Mouse (Mus musculus) neural tube, embryonic 11.5 days (tissue): Measurements from ENCODE around the gene Zfp944. TPM values are rescaled to one million over a fixed set of nuclear protein-coding genes. Genes with fewer than 3 reads are reported as not detected.
"Not testable (repeated sequence)": the region's sequence is repeated elsewhere in the genome, so short reads cannot be mapped to it uniquely, and the experiment has no call there.

Experiments
- ATAC-seq: fragments of 200-750 bp; cut with Nextera tagmentation; 2 replicates; pipeline ENCODE4 v1.8.0; 2017; ENCODE audit warnings: moderate number of reproducible peaks, mild to moderate bottlenecking, moderate TSS enrichment, moderate library complexity; ENCODE audit not compliant: insufficient read depth, low FRiP score, low TSS enrichment
- DNase-seq: peaks from one replicate; pipeline ENCODE4 v3.0.0-alpha.2; 2015; ENCODE audit warnings: low spot score
- H3K27ac ChIP-seq: fragments of 300-500 bp; sonication (generic); 2 replicates; pipeline ENCODE4 v1.5.1; 2014; ENCODE audit warnings: low read depth, mild to moderate bottlenecking, low read length
- H3K27me3 ChIP-seq: fragments of 300-500 bp; sonication (generic); 2 replicates; pipeline ENCODE4 v1.6.1; 2014; ENCODE audit warnings: mild to moderate bottlenecking, low read length, mixed read lengths; ENCODE audit not compliant: control insufficient read depth, insufficient read depth
- H3K36me3 ChIP-seq: fragments of 300-500 bp; sonication (generic); 2 replicates; pipeline ENCODE4 v1.6.1; 2014; ENCODE audit warnings: mild to moderate bottlenecking, low read length, moderate library complexity, mixed read lengths; ENCODE audit not compliant: control insufficient read depth, insufficient read depth
- H3K4me1 ChIP-seq: fragments of 300-500 bp; sonication (generic); 2 replicates; pipeline ENCODE4 v1.6.1; 2014; ENCODE audit warnings: low read length, mixed read lengths; ENCODE audit not compliant: control insufficient read depth, insufficient read depth
- H3K4me2 ChIP-seq: fragments of 300-500 bp; sonication (generic); 2 replicates; pipeline ENCODE4 v1.6.1; 2014; ENCODE audit warnings: low read depth, mild to moderate bottlenecking, moderate library complexity
- H3K4me3 ChIP-seq: fragments of 300-500 bp; sonication (generic); 2 replicates; pipeline ENCODE4 v1.5.1; 2014; ENCODE audit warnings: low read depth, low read length
- H3K9ac ChIP-seq: fragments of 300-500 bp; sonication (generic); 2 replicates; pipeline ENCODE4 v1.6.1; 2014; ENCODE audit warnings: mild to moderate bottlenecking, low read length
- H3K9me3 ChIP-seq: fragments of 300-500 bp; sonication (generic); 2 replicates; pipeline ENCODE4 v1.6.1; 2016; ENCODE audit warnings: low read length; ENCODE audit not compliant: control insufficient read depth
- WGBS: fragments of 180-500 bp; shearing (Covaris S2); extraction: QIAGEN DNeasy Blood & Tissue Kit; methylation state at CpG from one replicate; pipeline ENCODE4 v1.1.7; 2014; 5-methylcytosine and 5-hydroxymethylcytosine counted together
- polyA plus RNA-seq: library from polyadenylated mRNA; unstranded; fragments of >200 nt; fragmentation: Nextera tagmentation; extraction: Ambion mirVana; gene quantifications from 2 replicates; pipeline ENCODE4 v1.2.1, GENCODE M21; 2014

Zfp944 gene
- polyA plus RNA-seq, result 14.5 and 17.7 TPM in 2 replicates

DNA sequence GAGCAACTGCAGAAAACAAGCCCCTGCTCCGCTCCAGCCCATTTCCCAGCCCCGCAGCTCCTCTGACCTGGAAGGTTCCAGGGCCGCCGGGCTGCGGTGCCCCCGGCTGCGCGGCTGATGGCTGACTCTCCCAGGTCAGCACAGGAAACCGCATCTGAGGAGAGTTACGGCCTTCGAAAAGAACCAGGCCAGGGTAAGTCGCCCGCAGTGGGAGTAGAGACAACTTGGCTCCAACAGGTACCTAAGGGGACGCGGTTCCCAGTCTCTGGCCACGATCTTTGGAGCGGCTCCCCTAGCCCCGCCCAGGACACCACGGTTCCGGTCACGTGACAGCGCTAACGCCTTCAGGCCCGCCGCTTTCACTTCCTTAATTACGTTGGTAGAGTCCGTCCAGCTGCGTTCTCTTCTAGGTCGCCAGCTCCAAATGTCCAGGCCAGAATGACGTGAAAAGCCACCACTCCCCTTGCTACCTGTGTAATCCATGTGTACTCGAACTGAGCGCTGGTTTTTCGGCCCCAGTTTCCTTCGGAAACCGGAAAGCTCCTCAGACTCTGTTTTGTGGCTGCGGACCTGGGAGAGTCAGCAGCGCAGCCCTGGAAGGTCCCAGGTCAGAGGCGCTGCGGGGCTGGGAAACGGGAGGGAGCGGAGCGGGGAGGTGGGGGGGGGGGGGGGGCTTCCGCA is at the start of gene Zfp944, which contains the start of gene Zfp758:
TSS of gene Zfp944 (minus strand) at position 300 of the 681 bp plus-strand sequence.
TSS of gene Zfp758 (plus strand) at position 353 of the 681 bp plus-strand sequence.
- peak within 1 kb of the TSS; percentile 64 for H3K9ac ChIP-seq
- not testable (repeated sequence) for H3K4me1 ChIP-seq, H3K36me3 ChIP-seq, H3K9me3 ChIP-seq, H3K27me3 ChIP-seq
- ATAC-seq, result peak; percentile 99
- DNase-seq, result peak; percentile 68
- peak within 1 kb of the TSS; percentile 73 for H3K27ac ChIP-seq
- H3K4me3 ChIP-seq, result peak within 1 kb of the TSS; percentile 48
- 0% methylated on average over 28 of the region's 43 CpGs for WGBS
- H3K4me2 ChIP-seq, result peak within 1 kb of the TSS; percentile 46

DNA sequence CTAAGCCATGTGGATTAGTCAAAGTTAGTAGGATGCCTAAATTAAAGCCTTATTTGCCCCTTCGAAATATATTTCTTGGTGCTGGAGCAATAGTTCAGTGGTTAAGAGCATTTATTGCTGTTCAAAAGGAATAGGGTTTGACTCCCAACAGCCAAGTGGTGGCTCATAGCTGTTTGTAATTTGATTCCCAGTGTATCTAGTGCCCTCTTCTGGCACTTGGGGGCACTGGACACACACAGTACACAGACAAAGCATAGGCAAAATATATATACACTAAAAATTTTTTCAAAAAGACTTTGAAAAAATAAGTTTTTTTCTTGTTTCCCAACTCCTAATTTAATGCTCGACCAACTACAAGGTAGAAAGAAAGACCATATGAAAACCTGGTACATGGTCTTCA is 49.6 kb upstream of the Zfp944 start:
- Histone ChIP-seq H3K27ac (no peak overlapping the region), H3K4me2 (no peak overlapping the region), H3K9me3 (no peaks in the 10 kb centered on the region), H3K4me3 (no peak overlapping the region), H3K4me1 (no peaks in the 10 kb centered on the region), H3K9ac (no peak overlapping the region), H3K36me3 (no peaks in the 10 kb centered on the region), H3K27me3 (no peaks in the 10 kb centered on the region)
- ATAC-seq (no peak), DNase-seq (no peak)
- WGBS, result 76% methylated on average over 2 of the region's 2 CpGs

DNA sequence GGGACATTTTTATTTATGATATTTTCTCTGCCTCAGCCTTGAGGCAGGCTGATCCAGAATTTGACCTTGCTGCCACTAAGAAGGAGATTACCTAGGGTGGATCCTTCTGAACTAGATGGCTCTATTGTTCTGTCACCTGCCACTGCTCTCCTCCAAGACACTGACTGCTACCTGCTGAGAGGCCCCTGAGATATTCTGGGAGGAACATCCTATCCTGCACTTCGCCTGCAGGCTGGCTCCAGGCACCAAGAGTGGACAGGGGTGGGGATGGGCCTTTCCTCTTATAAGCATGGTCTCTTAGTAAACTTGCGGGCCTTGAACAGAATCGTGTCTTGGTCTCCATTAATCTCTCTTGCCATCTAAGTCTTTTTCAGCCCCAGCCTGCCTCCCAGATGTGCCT is 2.7 kb upstream of the Zfp944 start:
- no peak for ATAC-seq
- H3K4me2 ChIP-seq, result no peak overlapping the region
- no peak overlapping the region for H3K27ac ChIP-seq
- 95% methylated on average over 3 of the region's 3 CpGs for WGBS
- 0 out of 2 replicates have a peak, but pooled peaks cover 2% of the 10 kb centered on the region for H3K4me1 ChIP-seq
- no peaks in the 10 kb centered on the region for H3K27me3 ChIP-seq
- peaks cover 6% of the 10 kb centered on the region; the same call in 1 of the 2 replicates for H3K9me3 ChIP-seq
- no peak overlapping the region for H3K4me3 ChIP-seq
- no peak for DNase-seq
- H3K9ac ChIP-seq, result no peak overlapping the region
- H3K36me3 ChIP-seq, result no peaks in the 10 kb centered on the region

DNA sequence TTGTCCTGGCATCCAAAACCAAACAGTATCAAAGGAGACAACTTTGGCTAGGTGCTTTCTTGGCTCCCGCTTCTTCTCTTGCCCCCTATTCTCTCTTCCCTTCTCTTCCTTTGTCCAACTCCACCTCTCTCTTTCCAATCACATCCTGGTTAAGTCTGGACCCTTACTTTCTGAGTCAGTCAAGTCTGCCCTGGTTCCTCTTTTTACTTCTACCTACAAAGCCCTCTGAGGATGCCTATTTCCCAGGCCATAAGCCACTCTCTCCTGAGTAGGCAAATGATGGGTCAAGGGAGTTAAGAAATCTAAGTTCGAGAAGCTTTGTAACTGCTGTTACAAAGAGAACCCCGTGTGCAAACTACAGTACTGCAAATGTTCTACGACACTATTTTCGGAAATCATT is 628 bp downstream of the Zfp944 start:
- Histone ChIP-seq H3K4me1 (0 out of 2 replicates have a peak, but pooled peaks cover 2% of the 10 kb centered on the region), H3K36me3 (no peaks in the 10 kb centered on the region), H3K9ac (peak overlapping the region; percentile 39), H3K27ac (no peak overlapping the region), H3K9me3 (peaks cover 4% of the 10 kb centered on the region; the same call in 1 of the 2 replicates), H3K27me3 (no peaks in the 10 kb centered on the region), H3K4me3 (peak overlapping the region; percentile 48), H3K4me2 (peak overlapping the region; percentile 46)
- ATAC-seq (no peak), DNase-seq (no peak)
- WGBS, result 31% methylated on average over 5 of the region's 5 CpGs

DNA sequence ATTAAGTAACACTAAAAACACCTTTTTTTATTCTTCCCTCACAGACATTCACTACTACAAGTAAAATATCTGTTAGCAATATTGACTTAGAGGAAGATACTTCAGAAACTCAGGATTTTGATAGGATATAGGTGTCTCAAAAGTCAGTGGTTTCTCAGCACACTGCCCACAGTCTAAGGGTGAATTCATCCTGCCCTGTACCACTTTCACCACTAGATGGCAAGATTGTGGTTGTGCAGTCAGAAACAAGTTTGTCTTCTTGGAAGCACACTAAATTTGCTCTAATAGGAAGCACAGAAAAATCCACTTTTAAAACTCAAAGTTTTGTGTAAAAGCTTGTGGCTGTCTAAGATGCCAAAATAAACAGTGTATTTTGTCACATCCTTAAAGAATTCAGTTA is 8.4 kb downstream of the Zfp944 start:
- Histone ChIP-seq H3K27me3 (no peaks in the 10 kb centered on the region), H3K36me3 (no peaks in the 10 kb centered on the region), H3K4me2 (no peak overlapping the region), H3K4me3 (no peak overlapping the region), H3K4me1 (no peaks in the 10 kb centered on the region), H3K9ac (no peak overlapping the region), H3K9me3 (no peaks in the 10 kb centered on the region), H3K27ac (no peak overlapping the region)
- ATAC-seq, result no peak
- DNase-seq, result no peak

DNA sequence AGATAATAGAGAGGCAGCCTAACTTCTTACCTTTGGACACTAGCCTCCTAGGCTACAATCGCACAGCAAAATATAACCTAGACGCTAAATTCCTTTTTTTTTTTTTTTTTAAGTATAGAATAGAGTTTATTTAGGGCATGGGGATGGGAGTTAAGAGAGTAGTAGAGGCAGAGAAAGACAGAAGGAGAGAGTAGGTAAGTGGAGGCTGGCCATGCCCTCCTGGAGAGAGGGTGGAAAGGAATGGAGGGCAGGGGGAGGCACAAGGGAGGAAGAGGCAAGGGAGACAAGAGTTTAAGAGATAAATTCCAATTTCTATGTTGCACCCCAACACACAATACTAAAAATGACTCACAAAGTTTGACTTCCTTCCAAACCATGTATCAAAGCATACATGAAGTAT is 46.0 kb downstream of the Zfp944 start:
- ATAC-seq, result 0 out of 2 replicates have a peak, but pooled peaks have one; percentile 6
- not testable (repeated sequence) for DNase-seq

DNA sequence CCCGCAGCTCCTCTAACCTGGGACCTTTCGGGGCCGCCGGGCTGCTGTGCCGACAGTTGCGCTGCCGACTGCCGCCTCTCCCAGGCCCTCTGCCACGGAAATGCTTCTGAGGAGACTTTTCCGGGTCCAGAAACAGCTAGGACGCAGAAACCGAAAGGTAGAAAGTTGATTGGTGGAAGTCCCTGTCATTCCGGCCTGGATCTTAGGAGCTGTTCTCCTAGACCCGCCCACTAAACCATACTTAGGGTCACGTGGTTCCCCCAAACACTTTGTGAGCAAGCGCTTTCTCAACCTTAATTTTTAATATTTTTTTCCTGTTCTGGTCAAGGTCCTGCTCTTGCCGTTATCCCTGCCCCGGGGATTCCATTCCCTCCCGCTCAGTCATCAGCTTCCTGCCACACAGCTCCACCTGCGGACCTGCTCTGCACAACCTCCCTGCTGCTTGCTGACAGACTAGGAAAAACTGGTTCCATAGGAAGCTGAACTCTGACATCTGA is 46.4 kb downstream of the Zfp944 start, which contains the start of gene CT030661.1:
TSS of gene CT030661.1 (minus strand) at position 108 of the 497 bp plus-strand sequence.
- DNase-seq (peak; percentile 87), ATAC-seq (peak; percentile 99)
- not testable (repeated sequence) for H3K4me1 ChIP-seq, H3K27me3 ChIP-seq, H3K9me3 ChIP-seq, H3K27ac ChIP-seq, H3K36me3 ChIP-seq
- H3K4me3 ChIP-seq, result peak within 1 kb of the TSS; percentile 51
- peak within 1 kb of the TSS; percentile 68 for H3K9ac ChIP-seq
- WGBS, result under 1% methylated on average over 20 of the region's 20 CpGs
- H3K4me2 ChIP-seq, result peak within 1 kb of the TSS; percentile 39

More for the DNA sequence above, 46.0 kb downstream of the Zfp944 start:
- peak overlapping the region; percentile 39 for H3K4me2 ChIP-seq
- not testable (repeated sequence) for H3K36me3 ChIP-seq, H3K4me1 ChIP-seq, H3K27ac ChIP-seq, H3K9me3 ChIP-seq, H3K27me3 ChIP-seq
- H3K4me3 ChIP-seq, result peak overlapping the region; percentile 51
- peak overlapping the region; percentile 35; the same call in 1 of the 2 replicates for H3K9ac ChIP-seq
- 18% methylated on average over 2 of the region's 2 CpGs for WGBS

DNA sequence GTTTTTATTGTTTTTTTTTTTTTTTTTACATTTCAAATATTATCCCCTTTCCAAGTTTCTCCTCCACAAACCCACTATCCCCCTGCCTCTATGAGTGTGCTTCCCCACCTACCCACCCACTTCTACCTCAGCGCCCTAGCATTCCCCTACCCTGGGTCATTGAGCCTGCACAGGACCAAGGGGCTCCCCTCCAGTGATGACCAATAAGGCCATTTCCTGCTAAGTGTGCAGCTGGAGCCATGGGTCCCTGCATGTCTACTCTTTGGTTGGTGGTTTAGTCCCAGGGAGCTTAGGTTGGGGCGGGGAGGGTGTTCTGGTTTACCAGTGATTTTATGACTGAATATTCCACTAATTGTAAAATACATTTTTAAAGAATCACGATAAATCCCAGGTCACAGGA is 47.0 kb downstream of the Zfp944 start:
- Histone ChIP-seq H3K9ac (peak overlapping the region; percentile 68), H3K4me2 (peak overlapping the region; percentile 37), H3K4me3 (peak overlapping the region; percentile 51)
- H3K4me1 ChIP-seq, DNase-seq, H3K9me3 ChIP-seq, H3K27me3 ChIP-seq, H3K36me3 ChIP-seq, H3K27ac ChIP-seq: not testable (repeated sequence)
- peak; percentile 82 for ATAC-seq
- 0% methylated on average over 3 of the region's 3 CpGs for WGBS
